Mouse (Mus musculus): ENCODE data around the gene Mslnl.
A peak's percentile ranks its signal among the peaks of the same experiment; 100 is the strongest.
"Not testable (repeated sequence)": the region's sequence is repeated elsewhere in the genome, so short reads cannot be mapped to it uniquely, and the experiment has no call there.

Gene Mslnl

GRCm38 (mm10) chr17:25735745-25736144 is at the start of gene Mslnl:
Gene Mslnl (plus strand): TSS chr17:25736042.
- no peak for DNase-seq (ENCODE audit: low spot score)

- DNase-seq (ENCODE audit: low spot score): peak; percentile 59
Measured at GRCm38 (mm10) chr17:25686323-25686722, 49.5 kb upstream of the Mslnl start.

GRCm38 (mm10) chr17:25688922-25689321 is 46.9 kb upstream of the Mslnl start:
- no peak for DNase-seq (ENCODE audit: low spot score)

DNA sequence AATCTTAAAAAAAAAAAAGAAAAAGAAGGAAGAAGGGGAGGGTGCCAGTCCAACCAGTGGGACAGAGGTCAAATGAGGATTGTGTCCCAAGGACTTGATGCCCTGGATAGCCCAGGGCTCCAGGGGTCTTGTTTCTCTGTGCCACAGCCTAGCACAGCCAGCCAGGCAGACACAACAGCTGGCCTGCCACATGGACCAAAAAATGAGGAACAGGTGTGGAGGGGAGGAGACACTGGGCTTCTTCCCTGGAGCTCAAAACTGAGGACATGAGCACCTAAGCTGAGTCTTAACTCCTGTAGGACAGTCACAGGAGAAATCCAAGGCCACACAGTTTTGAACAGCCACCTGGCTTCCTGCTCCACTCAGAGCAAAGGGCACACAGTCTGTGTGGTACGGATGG is 39.6 kb upstream of the Mslnl start:
- peak; percentile 32 for DNase-seq (ENCODE audit: low spot score)

- DNase-seq (ENCODE audit: low spot score): peak; percentile 96
Measured at GRCm38 (mm10) chr17:25698446-25698845, 37.4 kb upstream of the Mslnl start.

DNA sequence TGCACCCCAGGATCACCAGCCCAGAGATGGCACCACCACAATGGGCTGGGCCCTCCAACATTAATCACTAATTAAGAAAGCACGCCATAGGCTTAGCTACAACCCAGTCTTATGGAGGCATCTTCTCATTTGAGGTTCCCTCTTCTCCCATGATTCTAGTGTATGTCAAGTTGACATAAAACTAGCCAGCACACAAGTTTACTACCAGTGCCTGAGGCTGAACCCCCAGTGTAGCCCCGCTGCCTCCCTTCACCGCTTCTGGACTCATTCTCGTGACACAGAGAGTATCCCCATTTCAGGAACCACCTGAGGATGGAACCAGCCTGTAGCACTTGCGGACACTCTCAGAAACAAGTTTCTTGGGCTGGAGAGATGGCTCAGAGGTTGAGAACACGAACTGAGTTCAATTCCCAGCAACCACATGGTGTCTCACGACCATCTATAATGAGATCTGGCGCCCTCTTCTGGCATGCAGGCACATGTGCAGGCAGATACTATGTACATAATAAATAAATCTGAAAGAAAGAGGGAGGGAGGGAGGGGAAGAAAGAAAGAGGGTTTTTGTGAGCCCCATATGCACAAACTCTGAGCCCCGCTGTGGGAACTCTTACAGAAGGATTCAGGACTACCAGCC is 34.9 kb upstream of the Mslnl start:
- DNase-seq (ENCODE audit: low spot score): peak; percentile 46

GRCm38 (mm10) chr17:25709994-25710393 is 25.8 kb upstream of the Mslnl start:
- DNase-seq (ENCODE audit: low spot score): no peak

GRCm38 (mm10) chr17:25711136-25711535 is 24.7 kb upstream of the Mslnl start:
- DNase-seq (ENCODE audit: low spot score): no peak

- no peak for DNase-seq (ENCODE audit: low spot score)
Measured at GRCm38 (mm10) chr17:25715627-25716026, 20.2 kb upstream of the Mslnl start.

- peak; percentile 17 for DNase-seq (ENCODE audit: low spot score)
Measured at GRCm38 (mm10) chr17:25716130-25716529, 19.7 kb upstream of the Mslnl start.

- peak; percentile 36 for DNase-seq (ENCODE audit: low spot score)
Measured at GRCm38 (mm10) chr17:25716711-25717637, 18.9 kb upstream of the Mslnl start, which contains the start of gene Gng13. Gene Gng13 (plus strand): TSS chr17:25717171.

- peak; percentile 7 for DNase-seq (ENCODE audit: low spot score)
Measured at GRCm38 (mm10) chr17:25717691-25718090, 18.2 kb upstream of the Mslnl start.

GRCm38 (mm10) chr17:25721476-25721875 is 14.4 kb upstream of the Mslnl start:
- no peak for DNase-seq (ENCODE audit: low spot score)

DNA sequence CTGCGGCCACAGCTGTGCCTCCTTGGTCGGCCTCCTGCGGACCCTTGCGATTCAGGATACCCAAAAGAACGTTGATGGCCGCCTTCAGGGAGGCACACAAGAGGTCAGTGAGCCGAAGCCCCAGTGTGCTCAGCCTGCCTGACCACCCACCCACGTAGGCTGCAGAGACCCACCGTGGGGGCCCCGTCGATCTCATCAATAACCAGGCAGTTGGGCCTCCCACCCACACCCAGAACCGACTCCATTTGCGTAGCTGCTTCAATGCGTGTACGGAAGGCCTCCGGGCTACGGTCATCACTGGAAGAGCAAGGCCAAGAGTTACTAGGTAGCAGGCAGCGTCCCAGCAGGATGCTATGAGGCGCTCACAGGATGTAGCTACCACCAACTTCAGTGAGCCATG is 12.4 kb upstream of the Mslnl start:
- no peak for DNase-seq (ENCODE audit: low spot score)

DNA sequence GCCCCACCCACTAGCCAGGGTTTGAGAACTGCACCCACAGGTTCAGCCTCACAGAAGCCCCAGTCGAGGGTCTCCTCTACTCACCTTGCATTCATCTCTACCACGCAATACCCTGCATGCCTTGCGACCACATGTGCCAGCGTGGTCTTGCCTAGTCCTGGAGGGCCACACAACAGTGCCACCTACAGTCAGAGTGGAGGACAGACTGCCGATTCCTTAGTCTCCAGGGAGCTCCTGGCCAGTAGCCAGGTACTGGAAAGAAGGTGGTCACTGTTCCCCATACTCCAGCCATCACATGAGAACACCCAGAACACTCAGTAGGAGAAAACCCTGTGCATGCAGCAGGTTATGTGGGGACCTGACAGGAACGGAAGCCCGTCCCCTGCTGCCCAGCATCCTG is 11.9 kb upstream of the Mslnl start:
- DNase-seq (ENCODE audit: low spot score): peak; percentile 34

GRCm38 (mm10) chr17:25725264-25725663 is 10.6 kb upstream of the Mslnl start:
- DNase-seq (ENCODE audit: low spot score): no peak

DNA sequence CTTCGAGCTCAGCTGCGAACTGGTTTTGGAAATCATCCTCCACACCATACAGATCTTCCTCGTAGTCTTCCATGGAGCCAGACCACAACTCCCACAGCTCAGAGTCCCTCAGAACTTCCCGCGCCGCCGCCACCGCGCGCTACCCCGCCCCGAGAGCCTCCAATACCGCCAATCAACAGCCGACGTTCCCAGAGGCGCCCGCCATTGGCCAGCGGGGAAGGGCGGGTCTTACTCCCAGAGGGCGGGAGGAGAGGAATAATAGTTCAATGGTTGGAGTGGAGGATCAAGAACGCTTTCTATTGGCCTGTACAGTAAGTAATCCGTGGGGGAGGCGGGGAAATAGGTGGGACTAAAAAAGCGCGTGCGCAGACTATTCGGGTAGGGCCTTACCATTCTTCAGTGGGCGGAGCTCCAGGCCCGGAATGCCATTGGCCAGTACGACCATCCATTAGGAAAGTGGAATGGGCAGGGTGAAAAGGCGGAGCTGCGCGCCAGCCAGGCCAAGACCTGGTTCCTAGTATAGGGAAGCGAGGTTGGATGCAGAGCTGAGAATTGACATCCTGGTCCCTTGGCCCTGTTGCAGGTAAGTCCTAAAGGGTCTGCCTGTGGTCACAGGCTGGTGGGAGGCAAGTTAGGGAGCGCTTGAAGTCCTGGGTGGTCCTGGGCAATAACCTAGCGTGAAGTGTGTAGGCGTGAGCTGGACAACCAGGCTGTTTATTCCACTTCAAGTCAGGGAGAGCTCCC is 8.4 kb upstream of the Mslnl start, which contains the start of the genes Chtf18 and Rpusd1:
TSS of gene Chtf18 (minus strand) at position 155 of the 744 bp plus-strand sequence.
TSS of gene Rpusd1 (plus strand) at position 406 of the 744 bp plus-strand sequence.
- peak; percentile 100 for DNase-seq (ENCODE audit: low spot score)

GRCm38 (mm10) chr17:25728009-25728270 is 7.9 kb upstream of the Mslnl start:
- no peak for DNase-seq (ENCODE audit: low spot score)

DNA sequence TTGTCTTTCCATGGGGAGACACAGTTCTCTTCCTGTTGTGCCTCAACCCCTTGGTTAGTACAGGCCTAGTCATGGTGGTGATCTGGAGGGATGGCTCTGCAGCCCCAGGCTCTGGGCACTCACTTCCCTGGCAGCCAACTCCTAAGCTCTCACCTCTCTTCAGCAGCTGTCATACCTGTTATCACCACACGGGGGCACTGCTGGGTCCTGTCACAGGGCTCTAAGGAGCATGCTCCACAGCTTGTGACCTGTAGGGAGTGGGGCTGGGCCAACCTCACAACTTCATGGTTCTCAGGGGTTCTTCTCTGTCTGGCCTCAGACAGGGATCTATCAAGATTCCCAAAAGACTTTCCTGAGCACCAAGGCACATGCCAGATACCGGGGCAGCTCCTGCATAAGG is 3.8 kb upstream of the Mslnl start:
- peak; percentile 94 for DNase-seq (ENCODE audit: low spot score)

GRCm38 (mm10) chr17:25735246-25735645 is 596 bp upstream of the Mslnl start:
- no peak for DNase-seq (ENCODE audit: low spot score)

DNA sequence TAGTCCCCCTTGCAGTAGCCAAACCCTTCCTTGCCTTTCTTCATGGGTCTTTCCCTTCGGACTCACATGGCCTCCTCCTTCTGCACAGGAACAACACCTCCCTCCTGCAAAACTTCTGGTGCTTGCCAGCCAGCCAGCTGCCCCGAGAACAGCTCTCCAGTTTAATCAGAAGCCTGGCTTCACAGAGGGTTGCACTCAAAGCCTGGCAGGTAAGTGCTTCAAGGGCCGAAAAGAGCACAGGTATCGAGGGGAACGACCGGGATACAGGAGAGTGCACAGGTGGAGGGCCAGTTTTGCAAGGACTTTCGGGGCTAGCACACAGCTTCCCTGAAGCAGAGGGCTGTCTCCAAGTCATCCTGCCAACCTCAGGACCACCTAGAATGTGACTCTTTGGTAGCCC is 3.0 kb downstream of the Mslnl start:
- no peak for DNase-seq (ENCODE audit: low spot score)

- not testable (repeated sequence) for DNase-seq (ENCODE audit: low spot score)
Measured at GRCm38 (mm10) chr17:25741471-25741870, 5.6 kb downstream of the Mslnl start.

DNA sequence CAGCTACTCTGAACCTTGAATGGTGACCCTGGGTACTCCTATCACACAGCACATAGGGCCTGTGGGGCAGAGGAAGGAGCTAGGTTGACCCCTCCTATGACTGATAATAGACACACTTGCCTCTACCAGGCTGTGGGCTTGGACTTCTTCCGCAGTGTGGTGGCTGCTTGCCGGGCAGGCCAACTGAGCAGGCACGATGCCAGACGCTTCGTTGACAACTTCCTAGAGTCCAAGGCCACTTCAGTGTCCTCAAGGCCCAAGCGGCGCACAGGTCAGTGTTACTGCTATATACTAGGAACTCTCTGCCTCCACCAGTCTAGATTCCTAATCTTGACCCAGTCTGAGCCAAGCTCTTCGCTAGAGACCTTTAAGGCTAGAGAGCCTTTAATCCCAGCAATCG is 8.0 kb downstream of the Mslnl start:
- DNase-seq (ENCODE audit: low spot score): no peak
